Mouse (Mus musculus): ENCODE measurements around the gene Spsb4.

Spsb4 gene

DNA sequence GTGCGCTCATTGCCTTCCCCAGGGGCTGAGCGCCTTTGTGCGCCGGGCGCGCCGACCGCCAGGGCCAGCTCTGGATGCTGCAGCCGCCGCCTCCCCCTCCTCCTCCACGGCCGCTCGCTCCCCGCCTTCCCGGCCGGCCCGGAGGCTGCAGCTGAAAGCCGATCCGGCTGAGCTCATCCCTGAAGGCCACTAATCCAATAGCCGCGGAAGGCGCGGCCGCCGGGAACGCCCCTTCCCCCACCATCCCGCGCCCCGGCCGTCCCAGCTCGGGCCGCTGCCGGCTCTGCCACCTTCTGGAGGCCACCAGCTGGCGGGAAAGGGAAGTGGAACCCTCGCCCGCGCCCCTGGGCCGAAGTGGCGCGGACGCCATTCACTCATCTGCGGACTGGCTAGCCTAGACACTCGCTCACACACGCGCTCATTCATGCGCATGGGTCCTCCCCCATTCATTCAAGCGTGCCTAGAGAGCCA, at the start of gene Spsb4:
Spsb4 (minus strand) TSS at position 167 of the 471 bp plus-strand sequence.
- peak; percentile 75 to 90 for DNase-seq

DNA sequence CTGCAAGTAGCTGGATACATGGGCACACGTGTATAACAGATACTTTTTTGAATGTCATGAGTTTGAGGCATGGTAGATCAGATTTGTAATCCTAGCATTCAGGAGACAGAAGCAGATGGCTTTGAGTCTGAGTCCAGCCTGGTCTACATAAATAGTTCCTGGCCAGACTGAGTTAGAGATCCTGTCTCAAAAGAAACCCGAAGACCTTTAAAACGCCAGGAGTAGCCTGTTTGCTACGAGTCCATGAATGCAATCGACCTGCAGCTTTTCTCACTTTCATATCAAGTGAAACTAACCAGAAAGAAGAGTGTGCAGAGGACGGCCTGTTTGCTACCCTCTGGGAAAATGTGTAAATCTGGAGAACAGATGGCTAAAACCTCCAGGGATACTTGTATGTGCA, 49.1 kb upstream of the Spsb4 start:
- DNase-seq = no peak

DNA sequence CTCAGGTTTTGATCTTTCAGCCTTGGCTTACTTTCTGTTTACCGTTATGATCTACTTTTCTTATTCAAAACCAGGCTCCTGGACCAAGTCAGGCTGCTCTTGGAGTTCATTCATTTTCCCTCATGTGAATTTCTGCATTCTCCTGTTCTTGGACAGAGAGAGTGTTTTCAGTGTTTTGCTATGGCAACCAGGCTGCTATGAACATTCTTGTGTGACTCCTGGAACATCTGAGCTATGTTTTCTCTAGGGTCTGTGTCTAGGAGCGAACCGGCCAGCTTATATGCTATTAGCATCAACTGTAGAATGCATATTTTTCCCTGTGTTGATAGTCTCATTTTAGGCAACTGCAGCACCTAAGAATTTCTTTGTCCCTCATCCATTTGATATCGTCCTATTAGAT, 47.2 kb upstream of the Spsb4 start:
- no peak for DNase-seq

GRCm38 (mm10) chr9:97065216-97065615, 46.6 kb upstream of the Spsb4 start:
- DNase-seq = no peak

DNA sequence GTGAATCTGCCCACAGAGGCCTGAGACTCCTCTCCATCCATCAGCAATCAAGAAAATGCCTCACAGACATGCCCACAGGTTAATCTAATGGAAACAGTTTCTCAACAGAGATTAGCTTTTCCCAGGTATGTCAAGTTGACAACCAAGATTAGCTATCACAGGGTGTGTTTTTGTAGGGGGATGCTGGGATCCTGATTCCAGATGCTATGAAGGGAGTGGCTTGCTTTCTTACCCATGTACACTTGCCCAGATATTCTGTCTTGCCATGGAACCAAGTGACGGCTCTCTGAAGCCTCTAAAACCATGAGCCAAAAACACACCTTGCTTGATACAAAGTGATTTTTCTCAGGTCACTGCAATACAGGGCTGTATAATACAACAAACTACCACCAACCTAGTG, 45.5 kb upstream of the Spsb4 start:
- DNase-seq = no peak

- no peak for DNase-seq
These were observed 43.1 kb upstream of the Spsb4 start for GRCm38 (mm10) chr9:97061696-97062095.

DNA sequence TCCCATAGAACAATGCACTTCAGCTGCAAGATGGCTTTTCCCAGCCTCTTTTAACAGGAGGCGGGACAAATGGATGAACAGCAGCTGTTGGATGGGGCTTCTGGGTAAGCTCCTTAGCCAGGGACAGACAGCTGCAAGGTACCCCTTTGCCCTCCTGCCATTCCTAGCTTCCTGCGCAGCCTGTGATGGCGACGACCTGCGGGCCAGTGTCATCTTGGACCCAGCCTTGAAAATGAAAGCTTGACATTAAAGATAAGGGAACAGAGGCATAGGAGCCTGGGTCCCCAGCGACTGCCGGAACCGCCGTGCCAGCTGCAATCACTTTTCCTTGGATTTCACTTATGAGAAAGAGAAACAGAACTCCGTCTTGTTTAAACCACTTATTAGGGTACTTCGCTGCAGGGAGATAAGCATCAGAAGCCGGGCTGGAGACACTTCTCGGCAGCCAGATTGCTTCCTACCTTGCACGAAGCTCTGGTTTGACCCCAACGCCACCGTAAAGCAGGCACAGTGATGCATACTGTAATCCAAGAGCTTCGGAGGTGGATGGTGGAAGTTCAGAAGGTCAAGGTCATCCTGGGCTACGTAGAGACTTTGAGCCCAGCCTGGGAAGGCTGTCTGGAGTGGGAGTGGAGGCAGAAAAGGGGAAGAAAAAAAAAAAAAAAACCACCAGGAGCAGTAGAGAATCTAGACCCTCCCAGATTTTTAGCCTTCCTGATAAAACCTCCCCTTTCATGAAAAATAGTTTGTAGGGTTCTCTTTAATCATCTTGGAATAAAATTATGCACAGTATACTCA, 38.1 kb upstream of the Spsb4 start:
- DNase-seq = no peak

DNA sequence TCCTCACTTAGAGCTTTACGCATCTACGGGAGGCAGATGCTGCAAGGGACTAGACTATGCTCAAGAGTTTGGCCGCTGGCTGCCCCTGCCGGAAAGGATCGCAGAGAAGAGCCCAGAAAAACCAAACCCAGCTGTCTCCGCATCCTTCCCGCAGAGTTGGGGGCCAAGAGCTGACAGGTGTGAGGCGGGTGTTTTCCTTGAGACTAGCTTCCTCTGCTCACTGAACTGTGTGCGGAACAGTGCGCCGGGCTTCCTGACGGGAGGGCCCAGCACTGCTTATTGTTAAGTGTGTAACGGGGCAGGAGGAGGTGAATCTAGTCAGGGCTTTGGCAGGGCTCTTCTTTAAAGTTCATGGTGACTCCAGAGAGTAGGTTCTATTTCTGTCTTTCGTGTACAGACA, 37.3 kb upstream of the Spsb4 start:
- DNase-seq = peak in 1 of 2 experiments; percentile 62

GRCm38 (mm10) chr9:97051176-97051575, 32.5 kb upstream of the Spsb4 start:
- DNase-seq = no peak

DNA sequence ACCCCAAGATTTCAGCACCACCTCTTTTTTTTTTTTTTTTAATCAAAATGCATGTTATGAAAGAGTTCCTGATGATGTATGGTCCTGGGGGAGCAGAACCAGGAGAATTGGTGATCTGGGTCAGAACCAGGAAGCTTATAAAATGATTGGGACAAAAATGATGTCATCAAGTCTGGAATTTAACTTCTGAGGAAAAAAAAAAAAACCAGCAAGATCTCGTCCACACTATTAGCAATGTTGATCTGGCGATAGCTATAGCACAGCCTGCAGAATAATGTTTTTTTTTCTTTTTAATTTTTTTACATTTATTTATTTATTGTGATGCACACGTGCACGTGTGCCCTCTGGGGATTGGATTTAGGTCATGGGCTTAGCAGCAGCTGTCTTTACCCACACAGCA, 27.6 kb upstream of the Spsb4 start:
- DNase-seq = no peak

DNA sequence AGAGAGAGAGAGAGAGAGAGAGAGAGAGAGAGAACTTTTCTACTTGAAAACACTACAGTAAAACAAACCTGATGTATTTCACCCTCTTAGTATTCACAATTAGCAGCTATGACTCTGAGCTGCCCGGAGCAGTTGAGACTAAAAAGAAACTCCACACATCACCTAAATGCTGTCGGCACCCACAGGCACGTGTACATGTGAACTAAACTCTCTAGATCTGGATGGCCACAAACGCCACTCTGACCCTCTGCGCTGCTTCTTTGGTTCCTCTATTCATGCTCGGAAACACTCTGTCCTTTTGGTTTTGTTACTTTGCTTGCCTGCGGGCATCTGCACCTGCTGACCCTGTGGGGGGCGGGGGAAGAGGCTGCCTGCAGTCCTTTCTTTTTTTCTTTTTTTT, 23.0 kb upstream of the Spsb4 start:
- no peak for DNase-seq

- no peak for DNase-seq
These were observed 19.4 kb upstream of the Spsb4 start for GRCm38 (mm10) chr9:97038010-97038409.

- DNase-seq = peak in 1 of 2 experiments; percentile 59
These were observed 18.0 kb upstream of the Spsb4 start for GRCm38 (mm10) chr9:97036656-97037055.

DNA sequence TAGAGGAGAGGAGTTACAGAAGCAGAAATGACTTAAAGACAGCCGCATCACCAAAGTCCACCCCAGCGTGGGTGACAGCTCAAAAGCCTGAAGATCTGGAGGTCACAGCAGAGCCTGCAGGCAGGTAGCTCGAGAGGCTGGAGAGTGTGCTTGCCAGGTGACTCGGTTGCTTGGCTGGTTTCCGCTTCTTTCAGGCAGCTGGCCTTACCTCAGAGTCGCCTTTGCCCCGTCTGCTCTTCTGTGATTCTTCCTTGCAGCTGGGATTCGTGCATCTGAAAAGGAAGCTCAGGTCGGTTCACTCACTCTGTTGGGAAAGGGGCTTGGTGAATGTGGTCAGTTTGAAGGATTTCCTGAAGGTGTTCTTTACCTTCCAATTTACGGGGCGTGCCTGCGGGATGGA, 8.7 kb upstream of the Spsb4 start:
- no peak for DNase-seq

DNA sequence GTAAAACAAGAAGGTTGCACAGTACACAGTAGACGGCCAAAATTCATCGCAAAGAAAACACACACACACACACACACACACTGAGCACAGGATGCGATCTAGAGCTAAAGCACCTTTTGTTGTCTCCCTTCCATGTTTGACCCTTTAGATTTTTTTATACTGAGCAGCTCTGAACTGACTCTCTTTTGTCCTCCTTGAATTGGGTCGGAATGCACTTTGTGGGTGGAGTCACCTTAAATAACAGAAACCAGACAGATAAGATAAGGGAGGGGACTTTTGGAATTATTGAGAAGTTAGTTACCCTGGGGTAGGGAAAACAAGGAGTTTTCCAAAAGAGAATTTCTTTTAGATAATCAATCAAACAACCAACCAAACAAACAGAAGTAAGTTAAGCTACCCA, 7.4 kb upstream of the Spsb4 start:
- no peak for DNase-seq

GRCm38 (mm10) chr9:97024451-97024850, 5.8 kb upstream of the Spsb4 start:
- no peak for DNase-seq

GRCm38 (mm10) chr9:97022948-97023347, 4.3 kb upstream of the Spsb4 start:
- DNase-seq = no peak

DNA sequence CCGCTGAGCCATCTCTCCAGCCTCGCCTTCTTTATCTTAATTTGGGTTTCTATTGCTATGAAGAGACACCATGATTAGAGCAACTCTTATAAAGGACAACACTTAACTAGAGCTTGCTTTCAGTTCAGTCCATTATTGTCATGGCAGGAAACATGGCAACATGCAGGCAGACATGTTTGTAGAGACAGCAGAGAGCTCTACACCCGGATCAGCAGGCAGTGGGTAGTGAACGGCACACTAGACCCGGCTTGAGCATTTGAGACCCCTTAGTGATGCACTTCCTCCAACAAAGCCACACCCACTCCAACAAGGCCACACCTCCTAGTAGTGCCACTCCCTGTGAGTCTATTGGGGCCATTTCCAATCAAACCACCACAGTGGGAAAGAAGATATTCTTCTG, 3.7 kb upstream of the Spsb4 start:
- peak in 1 of 2 experiments; percentile 39 for DNase-seq

DNA sequence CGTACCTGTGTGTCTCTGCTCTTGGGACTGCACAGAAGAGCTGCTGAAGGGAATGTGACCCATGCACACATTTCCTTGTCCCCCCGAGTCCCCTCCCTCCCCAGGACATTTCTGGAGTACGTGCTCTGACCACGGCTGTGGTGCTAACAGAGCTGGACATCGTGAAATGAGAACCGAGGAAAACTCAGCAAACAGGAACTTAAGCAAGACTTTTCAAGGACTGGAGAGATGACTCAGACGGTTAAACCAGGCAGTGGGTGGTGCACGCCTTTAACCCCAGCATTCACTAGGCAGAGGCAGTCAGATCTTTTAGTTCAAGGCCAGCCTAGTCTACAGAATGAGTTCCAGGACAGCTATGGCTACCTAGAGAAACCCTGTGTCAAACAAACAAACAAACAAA, 1.5 kb upstream of the Spsb4 start:
- DNase-seq = no peak

GRCm38 (mm10) chr9:97019686-97020085, 1.0 kb upstream of the Spsb4 start:
- peak in 1 of 2 experiments; percentile 22 for DNase-seq

- DNase-seq = peak; percentile 31 to 46
These were observed 588 bp upstream of the Spsb4 start for GRCm38 (mm10) chr9:97019231-97019630.

DNA sequence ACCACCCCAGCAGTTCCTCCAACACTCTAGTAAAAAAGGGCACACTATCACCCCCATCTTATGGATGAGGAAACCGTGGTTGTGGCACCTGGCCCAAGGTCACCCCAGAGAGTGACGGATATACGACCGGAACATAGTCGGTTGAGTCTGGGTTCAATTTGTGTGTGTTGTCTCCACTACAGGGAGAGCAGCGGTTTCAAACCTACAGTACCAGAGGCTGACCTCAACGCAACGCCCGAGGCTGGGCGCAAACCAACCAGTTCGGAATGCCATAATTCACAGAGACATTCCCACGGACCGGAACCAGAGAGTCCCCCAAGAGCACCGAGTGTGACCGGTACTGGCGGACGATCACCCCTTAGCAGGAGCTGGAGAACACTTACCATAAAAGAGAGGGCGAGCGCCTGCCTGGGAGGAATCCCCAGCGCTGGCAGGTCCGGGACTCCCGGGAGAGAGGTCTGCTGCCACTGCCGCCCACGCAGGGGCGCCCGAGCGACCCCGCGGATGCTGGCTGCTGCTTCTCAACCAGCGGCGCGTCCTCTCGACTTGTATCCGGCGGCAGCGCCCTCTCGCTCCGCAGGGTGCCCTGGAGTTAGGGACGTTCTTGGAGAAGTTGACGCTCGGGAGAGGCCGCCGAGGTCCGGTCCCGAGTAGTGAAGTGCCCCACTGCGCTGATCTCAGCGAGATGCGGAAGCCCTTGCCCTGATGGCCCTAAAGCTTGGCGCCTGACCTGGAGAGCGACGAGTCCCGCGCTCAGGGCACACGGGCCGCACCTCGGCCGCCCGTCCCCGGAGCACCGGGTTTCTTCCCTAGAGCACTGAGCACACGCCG, 617 bp downstream of the Spsb4 start:
- DNase-seq = peak; percentile 68 to 83

- peak; percentile 53 to 61 for DNase-seq
These were observed 1.4 kb downstream of the Spsb4 start for GRCm38 (mm10) chr9:97017121-97017810.
